Mouse (Mus musculus) hindbrain, embryonic 16.5 days (tissue): ENCODE results near the gene Timm13. TPM values are rescaled to one million over a fixed set of nuclear protein-coding genes. Genes with fewer than 3 reads are reported as not detected.

ENCODE experiments used
- ATAC-seq: fragments of 200-750 bp; cut with Nextera tagmentation; 2 replicates; pipeline ENCODE4 v1.8.0; 2017; ENCODE audit warnings: moderate TSS enrichment, moderate library complexity
- H3K27ac ChIP-seq: fragments of 300-500 bp; sonication (generic); 2 replicates; pipeline ENCODE4 v1.5.1; 2014; ENCODE audit warnings: low read depth, mild to moderate bottlenecking, control low read depth, low read length, moderate library complexity
- H3K27me3 ChIP-seq: fragments of 300-500 bp; sonication (generic); replicated peaks from 2 replicates; pipeline ENCODE4 v1.6.1; 2014; ENCODE audit warnings: low read length; ENCODE audit not compliant: control insufficient read depth, insufficient read depth
- H3K36me3 ChIP-seq: fragments of 300-500 bp; sonication (generic); 2 replicates; pipeline ENCODE4 v1.6.1; 2014; ENCODE audit warnings: mild to moderate bottlenecking, low read length, moderate library complexity, mixed read lengths; ENCODE audit not compliant: control insufficient read depth, insufficient read depth
- H3K4me1 ChIP-seq: fragments of 300-500 bp; sonication (generic); 2 replicates; pipeline ENCODE4 v1.6.1; 2014; ENCODE audit warnings: low read depth, low read length; ENCODE audit not compliant: control insufficient read depth, insufficient read depth
- H3K4me2 ChIP-seq: fragments of 300-500 bp; sonication (generic); 2 replicates; pipeline ENCODE4 v1.6.1; 2014; ENCODE audit warnings: mild to moderate bottlenecking, low read length, control low read depth, moderate library complexity
- H3K4me3 ChIP-seq: fragments of 300-500 bp; sonication (generic); 2 replicates; pipeline ENCODE4 v1.5.1; 2014; ENCODE audit warnings: mild to moderate bottlenecking, low read length, control low read depth, moderate library complexity
- H3K9ac ChIP-seq: fragments of 300-500 bp; sonication (generic); 2 replicates; pipeline ENCODE4 v1.6.1; 2014; ENCODE audit warnings: low read depth, mild to moderate bottlenecking, control low read depth, low read length, moderate library complexity
- H3K9me3 ChIP-seq: fragments of 300-500 bp; sonication (generic); 2 replicates; pipeline ENCODE4 v1.6.1; 2014; ENCODE audit warnings: mild to moderate bottlenecking, low read length, moderate library complexity; ENCODE audit not compliant: control insufficient read depth
- WGBS: fragments of 180-500 bp; shearing (Covaris S2); extraction: QIAGEN DNeasy Blood & Tissue Kit; methylation state at CpG from one replicate; pipeline ENCODE4 v1.1.7; 2014; 5-methylcytosine and 5-hydroxymethylcytosine counted together
- polyA plus RNA-seq: library from polyadenylated mRNA; unstranded; fragments of >200 nt; fragmentation: Nextera tagmentation; extraction: Ambion mirVana; gene quantifications from 2 replicates; pipeline ENCODE4 v1.2.1, GENCODE M21; 2015

Timm13 gene
- polyA plus RNA-seq, 1 experiment from 2014 or later: 364 TPM

GRCm38 (mm10) chr10:80940988-80941347 lies 40.2 kb upstream of the Timm13 start:
- Histone ChIP-seq H3K9ac (no peak overlapping the region), H3K4me3 (no peak overlapping the region), H3K27me3 (peaks cover 4% of the 10 kb centered on the region; the same call in 1 of the 2 replicates), H3K36me3 (no peaks in the 10 kb centered on the region), H3K4me1 (peaks cover 33% of the 10 kb centered on the region), H3K9me3 (no peaks in the 10 kb centered on the region), H3K27ac (no peak overlapping the region), H3K4me2 (no peak overlapping the region)
- 72% methylated on average over 2 of the region's 2 CpGs for WGBS
- no peak for ATAC-seq

GRCm38 (mm10) chr10:80940320-80940987 lies 39.7 kb upstream of the Timm13 start:
- H3K4me1 ChIP-seq: peaks cover 38% of the 10 kb centered on the region
- ATAC-seq: no peak
- 33% methylated on average over 8 of the region's 8 CpGs for WGBS
- H3K4me3 ChIP-seq: peak overlapping the region; percentile 35
- H3K36me3 ChIP-seq: no peaks in the 10 kb centered on the region
- H3K4me2 ChIP-seq: peak overlapping the region; percentile 66
- peak overlapping the region; percentile 49; the same call in 1 of the 2 replicates for H3K9ac ChIP-seq
- H3K9me3 ChIP-seq: no peaks in the 10 kb centered on the region
- peak overlapping the region; percentile 52 for H3K27ac ChIP-seq
- peaks cover 4% of the 10 kb centered on the region; the same call in 1 of the 2 replicates for H3K27me3 ChIP-seq

- peak overlapping the region; percentile 66 for H3K4me2 ChIP-seq
- peaks cover 39% of the 10 kb centered on the region for H3K4me1 ChIP-seq
- peaks cover 6% of the 10 kb centered on the region for H3K27me3 ChIP-seq
- H3K36me3 ChIP-seq: no peaks in the 10 kb centered on the region
- no peaks in the 10 kb centered on the region for H3K9me3 ChIP-seq
- H3K9ac ChIP-seq: peak overlapping the region; percentile 49
- 3% methylated on average over 28 of the region's 28 CpGs for WGBS
- ATAC-seq: peak; percentile 65
- H3K4me3 ChIP-seq: peak overlapping the region; percentile 35
- peak overlapping the region; percentile 73 for H3K27ac ChIP-seq
These were observed 38.9 kb upstream of the Timm13 start for GRCm38 (mm10) chr10:80939671-80940070.

GRCm38 (mm10) chr10:80938831-80939550 lies 38.2 kb upstream of the Timm13 start:
- no peaks in the 10 kb centered on the region for H3K36me3 ChIP-seq
- H3K4me3 ChIP-seq: peak overlapping the region; percentile 35
- H3K27ac ChIP-seq: peak overlapping the region; percentile 73
- 9% methylated on average over 15 of the region's 15 CpGs for WGBS
- H3K9me3 ChIP-seq: no peaks in the 10 kb centered on the region
- peak; percentile 27 for ATAC-seq
- H3K4me1 ChIP-seq: peaks cover 39% of the 10 kb centered on the region
- peak overlapping the region; percentile 66 for H3K4me2 ChIP-seq
- peaks cover 10% of the 10 kb centered on the region for H3K27me3 ChIP-seq
- peak overlapping the region; percentile 49 for H3K9ac ChIP-seq

GRCm38 (mm10) chr10:80937646-80938045 lies 36.9 kb upstream of the Timm13 start:
- no peak for ATAC-seq
- Histone ChIP-seq H3K27me3 (peaks cover 15% of the 10 kb centered on the region), H3K4me3 (no peak overlapping the region), H3K9ac (0 out of 2 replicates have a peak overlapping the region, but pooled peaks have one; percentile 21), H3K4me1 (peaks cover 49% of the 10 kb centered on the region), H3K9me3 (no peaks in the 10 kb centered on the region), H3K4me2 (no peak overlapping the region), H3K36me3 (no peaks in the 10 kb centered on the region), H3K27ac (no peak overlapping the region; the same call in 1 of the 2 replicates)
- WGBS: 18% methylated on average over 8 of the region's 8 CpGs

- no peak overlapping the region; the same call in 1 of the 2 replicates for H3K27ac ChIP-seq
- H3K9ac ChIP-seq: peak overlapping the region; percentile 52; the same call in 1 of the 2 replicates
- H3K4me2 ChIP-seq: peak overlapping the region; percentile 58
- peaks cover 58% of the 10 kb centered on the region for H3K4me1 ChIP-seq
- ATAC-seq: no peak
- peaks cover 19% of the 10 kb centered on the region for H3K27me3 ChIP-seq
- no peaks in the 10 kb centered on the region for H3K9me3 ChIP-seq
- H3K4me3 ChIP-seq: no peak overlapping the region
- H3K36me3 ChIP-seq: no peaks in the 10 kb centered on the region
- WGBS: 17% methylated on average over 6 of the region's 6 CpGs
These were observed 36.0 kb upstream of the Timm13 start for GRCm38 (mm10) chr10:80936810-80937164.

GRCm38 (mm10) chr10:80936135-80936809 lies 35.5 kb upstream of the Timm13 start:
- ATAC-seq: peak; percentile 40
- peak overlapping the region; percentile 62 for H3K27ac ChIP-seq

GRCm38 (mm10) chr10:80935698-80936097 lies 34.9 kb upstream of the Timm13 start:
- Histone ChIP-seq H3K9ac (peak overlapping the region; percentile 52), H3K4me2 (peak overlapping the region; percentile 58), H3K27ac (peak overlapping the region; percentile 46)

More at GRCm38 (mm10) chr10:80936135-80936809, 35.5 kb upstream of the Timm13 start:
- H3K4me2 ChIP-seq: peak overlapping the region; percentile 58
- H3K27me3 ChIP-seq: peaks cover 21% of the 10 kb centered on the region
- peaks cover 63% of the 10 kb centered on the region for H3K4me1 ChIP-seq
- WGBS: 2% methylated on average over 35 of the region's 37 CpGs
- H3K4me3 ChIP-seq: peak overlapping the region; percentile 25
- H3K9me3 ChIP-seq: no peaks in the 10 kb centered on the region
- H3K9ac ChIP-seq: peak overlapping the region; percentile 52
- H3K36me3 ChIP-seq: no peaks in the 10 kb centered on the region

GRCm38 (mm10) chr10:80935241-80935640 lies 34.5 kb upstream of the Timm13 start:
- Histone ChIP-seq H3K27me3 (peaks cover 21% of the 10 kb centered on the region), H3K4me3 (no peak overlapping the region), H3K9ac (no peak overlapping the region), H3K9me3 (no peaks in the 10 kb centered on the region), H3K27ac (peak overlapping the region; percentile 46; the same call in 1 of the 2 replicates), H3K4me2 (peak overlapping the region; percentile 58; the same call in 1 of the 2 replicates), H3K36me3 (no peaks in the 10 kb centered on the region), H3K4me1 (peaks cover 69% of the 10 kb centered on the region)
- ATAC-seq: no peak
- 7% methylated on average over 3 of the region's 3 CpGs for WGBS

More at GRCm38 (mm10) chr10:80935698-80936097, 34.9 kb upstream of the Timm13 start:
- ATAC-seq: no peak
- H3K27me3 ChIP-seq: peaks cover 21% of the 10 kb centered on the region
- peaks cover 69% of the 10 kb centered on the region for H3K4me1 ChIP-seq
- peak overlapping the region; percentile 25 for H3K4me3 ChIP-seq
- 3% methylated on average over 17 of the region's 17 CpGs for WGBS
- H3K36me3 ChIP-seq: no peaks in the 10 kb centered on the region
- no peaks in the 10 kb centered on the region for H3K9me3 ChIP-seq
